Mouse (Mus musculus): ENCODE measurements around the gene Wdr61. TPM values are rescaled to one million over a fixed set of nuclear protein-coding genes. Genes with fewer than 3 reads are reported as not detected.
A peak's percentile ranks its signal among the peaks of the same experiment; 100 is the strongest.

The Wdr61 gene
- polyA plus RNA-seq (2015; fragmentation: Nextera tagmentation; extraction: Ambion mirVana): 90.3 and 101 TPM in 2 replicates

- 2% methylated on average over 26 of the region's 32 CpGs for WGBS
- H3K27me3 ChIP-seq (ENCODE audit: control insufficient read depth, insufficient read depth, low read length): no peaks in the 10 kb centered on the region
- peak within 1 kb of the TSS; percentile 90 for H3K4me3 ChIP-seq (ENCODE audit: low read length)
- peaks cover 19% of the 10 kb centered on the region for H3K4me1 ChIP-seq (ENCODE audit: control insufficient read depth, insufficient read depth, low read length)
- peak within 1 kb of the TSS; percentile 69 for H3K27ac ChIP-seq (ENCODE audit: low read length)
- peaks cover 6% of the 10 kb centered on the region; the same call in 1 of the 2 replicates for H3K36me3 ChIP-seq (ENCODE audit: control insufficient read depth, insufficient read depth)
- no peaks in the 10 kb centered on the region for H3K9me3 ChIP-seq (replicated peaks; ENCODE audit: control insufficient read depth, low read length)
- H3K4me2 ChIP-seq (ENCODE audit: low read depth, low read length): peak within 1 kb of the TSS; percentile 86
- ATAC-seq (replicated peaks; ENCODE audit: extremely low read depth, insufficient read depth, low FRiP score): peak; percentile 99
- H3K9ac ChIP-seq (ENCODE audit: low read length): peak within 1 kb of the TSS; percentile 91
Measured at GRCm38 (mm10) chr9:54733921-54734638, at the start of gene Wdr61. TSS of gene Wdr61 (minus strand) at chr9:54734519.

- peak; percentile 79 for ATAC-seq (replicated peaks; ENCODE audit: extremely low read depth, insufficient read depth, low FRiP score)
- H3K36me3 ChIP-seq (ENCODE audit: control insufficient read depth, insufficient read depth): no peaks in the 10 kb centered on the region
- no peak overlapping the region for H3K4me3 ChIP-seq (ENCODE audit: low read length)
- no peak overlapping the region for H3K27ac ChIP-seq (ENCODE audit: low read length)
- H3K4me2 ChIP-seq (ENCODE audit: low read depth, low read length): no peak overlapping the region
- no peaks in the 10 kb centered on the region for H3K27me3 ChIP-seq (ENCODE audit: control insufficient read depth, insufficient read depth, low read length)
- no peak overlapping the region for H3K9ac ChIP-seq (ENCODE audit: low read length)
- H3K4me1 ChIP-seq (ENCODE audit: control insufficient read depth, insufficient read depth, low read length): peaks cover 4% of the 10 kb centered on the region
- no peaks in the 10 kb centered on the region for H3K9me3 ChIP-seq (replicated peaks; ENCODE audit: control insufficient read depth, low read length)
- 26% methylated on average over 3 of the region's 3 CpGs for WGBS
Measured at GRCm38 (mm10) chr9:54784003-54784402, 49.7 kb upstream of the Wdr61 start.

DNA sequence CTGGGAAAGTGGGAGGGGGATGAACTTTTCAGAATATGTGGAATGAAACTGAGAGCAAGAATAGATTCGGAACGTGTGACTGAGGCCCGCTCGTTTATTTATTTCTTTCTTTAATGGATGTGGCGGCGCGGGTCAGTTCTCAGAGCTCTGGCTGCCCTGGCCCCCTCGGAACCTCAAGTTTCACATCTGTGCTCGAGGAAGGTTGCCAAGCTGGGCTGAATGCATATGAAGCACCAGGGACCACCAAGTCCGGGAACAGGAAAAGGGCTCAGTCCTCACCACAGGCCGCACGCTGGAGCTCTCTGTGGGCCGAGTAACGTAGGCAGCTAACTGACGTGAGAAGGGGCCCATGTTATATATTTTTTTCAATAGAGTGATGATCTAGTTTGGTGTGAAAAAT is 48.2 kb upstream of the Wdr61 start:
- Histone ChIP-seq H3K27me3 (ENCODE audit: control insufficient read depth, insufficient read depth, low read length) (no peaks in the 10 kb centered on the region), H3K9ac (ENCODE audit: low read length) (no peak overlapping the region), H3K27ac (ENCODE audit: low read length) (no peak overlapping the region), H3K4me2 (ENCODE audit: low read depth, low read length) (no peak overlapping the region), H3K4me1 (ENCODE audit: control insufficient read depth, insufficient read depth, low read length) (no peaks in the 10 kb centered on the region), H3K4me3 (ENCODE audit: low read length) (no peak overlapping the region), H3K9me3 (replicated peaks; ENCODE audit: control insufficient read depth, low read length) (no peaks in the 10 kb centered on the region), H3K36me3 (ENCODE audit: control insufficient read depth, insufficient read depth) (no peaks in the 10 kb centered on the region)
- ATAC-seq (replicated peaks; ENCODE audit: extremely low read depth, insufficient read depth, low FRiP score): no peak
- WGBS: 74% methylated on average over 15 of the region's 15 CpGs

- Histone ChIP-seq H3K27me3 (ENCODE audit: control insufficient read depth, insufficient read depth, low read length) (peaks cover 3% of the 10 kb centered on the region; the same call in 1 of the 2 replicates), H3K9me3 (replicated peaks; ENCODE audit: control insufficient read depth, low read length) (no peaks in the 10 kb centered on the region), H3K4me2 (ENCODE audit: low read depth, low read length) (no peak overlapping the region), H3K4me3 (ENCODE audit: low read length) (no peak overlapping the region), H3K36me3 (ENCODE audit: control insufficient read depth, insufficient read depth) (no peaks in the 10 kb centered on the region), H3K9ac (ENCODE audit: low read length) (no peak overlapping the region), H3K4me1 (ENCODE audit: control insufficient read depth, insufficient read depth, low read length) (no peaks in the 10 kb centered on the region), H3K27ac (ENCODE audit: low read length) (no peak overlapping the region)
- ATAC-seq (replicated peaks; ENCODE audit: extremely low read depth, insufficient read depth, low FRiP score): no peak
- 83% methylated on average over 8 of the region's 8 CpGs for WGBS
Measured at GRCm38 (mm10) chr9:54779280-54779679, 45.0 kb upstream of the Wdr61 start.

DNA sequence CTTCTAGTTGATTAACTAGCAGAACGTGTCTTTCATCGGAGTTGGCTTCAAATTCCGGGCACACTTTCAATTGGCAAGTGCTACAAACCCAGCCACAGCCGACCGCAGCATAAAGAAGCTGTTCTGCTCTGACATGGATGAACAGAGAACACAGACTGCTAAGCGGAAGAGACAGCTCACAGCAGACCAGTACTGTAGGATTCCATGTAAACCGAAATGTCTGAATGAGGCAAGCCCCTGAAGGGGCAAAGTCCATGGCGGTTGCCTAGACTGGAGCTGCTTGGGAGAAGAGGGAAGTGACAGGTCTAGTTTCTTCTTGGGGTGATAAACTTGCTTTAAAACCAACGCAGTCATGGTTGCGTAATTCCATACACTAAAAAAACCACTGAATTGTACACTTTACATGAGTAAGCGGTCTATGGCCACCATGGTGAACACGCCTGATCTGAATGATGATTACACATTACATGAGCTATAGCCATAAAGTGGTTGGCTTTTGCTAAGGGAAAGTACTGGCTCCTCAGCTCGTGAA is 42.2 kb upstream of the Wdr61 start:
- Histone ChIP-seq H3K9me3 (replicated peaks; ENCODE audit: control insufficient read depth, low read length) (no peaks in the 10 kb centered on the region), H3K27ac (ENCODE audit: low read length) (no peak overlapping the region), H3K36me3 (ENCODE audit: control insufficient read depth, insufficient read depth) (no peaks in the 10 kb centered on the region), H3K27me3 (ENCODE audit: control insufficient read depth, insufficient read depth, low read length) (peaks cover 3% of the 10 kb centered on the region; the same call in 1 of the 2 replicates), H3K9ac (ENCODE audit: low read length) (no peak overlapping the region), H3K4me2 (ENCODE audit: low read depth, low read length) (no peak overlapping the region), H3K4me1 (ENCODE audit: control insufficient read depth, insufficient read depth, low read length) (peaks cover 11% of the 10 kb centered on the region; the same call in 1 of the 2 replicates), H3K4me3 (ENCODE audit: low read length) (no peak overlapping the region)
- ATAC-seq (replicated peaks; ENCODE audit: extremely low read depth, insufficient read depth, low FRiP score): no peak
- WGBS: 77% methylated on average over 13 of the region's 13 CpGs

GRCm38 (mm10) chr9:54770140-54770780 is 35.9 kb upstream of the Wdr61 start:
- H3K9ac ChIP-seq (ENCODE audit: low read length): no peak overlapping the region
- WGBS: 77% methylated on average over 11 of the region's 11 CpGs
- H3K27me3 ChIP-seq (ENCODE audit: control insufficient read depth, insufficient read depth, low read length): peaks cover 45% of the 10 kb centered on the region
- H3K9me3 ChIP-seq (replicated peaks; ENCODE audit: control insufficient read depth, low read length): no peaks in the 10 kb centered on the region
- peaks cover 18% of the 10 kb centered on the region for H3K4me1 ChIP-seq (ENCODE audit: control insufficient read depth, insufficient read depth, low read length)
- no peak for ATAC-seq (replicated peaks; ENCODE audit: extremely low read depth, insufficient read depth, low FRiP score)
- H3K4me3 ChIP-seq (ENCODE audit: low read length): no peak overlapping the region
- no peak overlapping the region for H3K27ac ChIP-seq (ENCODE audit: low read length)
- no peaks in the 10 kb centered on the region for H3K36me3 ChIP-seq (ENCODE audit: control insufficient read depth, insufficient read depth)
- H3K4me2 ChIP-seq (ENCODE audit: low read depth, low read length): no peak overlapping the region

DNA sequence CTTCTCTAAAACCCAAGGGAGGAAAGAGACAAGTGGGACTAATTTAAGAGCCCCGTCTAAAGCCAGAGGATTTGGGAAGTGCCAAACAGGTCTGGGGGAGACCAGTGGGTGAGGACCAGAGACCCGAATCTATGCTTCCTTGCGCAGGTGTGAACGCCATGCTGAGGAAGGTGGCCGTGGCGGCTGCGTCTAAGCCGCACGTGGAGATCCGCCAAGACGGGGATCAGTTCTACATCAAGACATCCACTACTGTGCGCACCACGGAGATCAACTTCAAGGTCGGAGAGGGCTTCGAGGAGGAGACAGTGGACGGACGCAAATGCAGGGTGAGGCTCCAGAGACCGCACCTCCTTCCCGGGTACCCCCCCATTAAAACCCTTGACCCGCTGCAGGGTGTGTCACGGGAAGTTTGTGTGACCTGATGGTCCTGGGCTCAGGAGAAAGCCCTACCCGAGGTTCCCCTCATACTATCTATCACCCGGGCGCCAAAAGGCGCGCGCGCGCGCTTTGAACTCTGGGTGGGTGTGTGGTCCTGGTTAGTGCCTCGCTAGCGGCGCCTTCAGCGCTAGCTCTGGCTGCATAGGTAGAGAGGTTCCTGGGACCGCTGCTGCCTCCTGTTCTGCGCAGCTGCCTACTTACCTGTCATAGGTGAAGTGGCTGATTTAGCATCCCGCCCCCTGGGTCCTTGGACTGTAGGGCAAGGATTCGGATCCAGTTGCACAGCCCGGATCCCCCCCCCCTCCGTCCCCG is 31.2 kb upstream of the Wdr61 start:
- ATAC-seq (replicated peaks; ENCODE audit: extremely low read depth, insufficient read depth, low FRiP score): no peak
- peak overlapping the region; percentile 67 for H3K4me2 ChIP-seq (ENCODE audit: low read depth, low read length)
- WGBS: under 1% methylated on average over 41 of the region's 41 CpGs
- no peaks in the 10 kb centered on the region for H3K36me3 ChIP-seq (ENCODE audit: control insufficient read depth, insufficient read depth)
- no peak overlapping the region for H3K27ac ChIP-seq (ENCODE audit: low read length)
- peaks cover 76% of the 10 kb centered on the region for H3K27me3 ChIP-seq (ENCODE audit: control insufficient read depth, insufficient read depth, low read length)
- peaks cover 16% of the 10 kb centered on the region for H3K4me1 ChIP-seq (ENCODE audit: control insufficient read depth, insufficient read depth, low read length)
- H3K9ac ChIP-seq (ENCODE audit: low read length): 0 out of 2 replicates have a peak overlapping the region, but pooled peaks have one; percentile 42
- no peaks in the 10 kb centered on the region for H3K9me3 ChIP-seq (replicated peaks; ENCODE audit: control insufficient read depth, low read length)
- peak overlapping the region; percentile 37 for H3K4me3 ChIP-seq (ENCODE audit: low read length)

DNA sequence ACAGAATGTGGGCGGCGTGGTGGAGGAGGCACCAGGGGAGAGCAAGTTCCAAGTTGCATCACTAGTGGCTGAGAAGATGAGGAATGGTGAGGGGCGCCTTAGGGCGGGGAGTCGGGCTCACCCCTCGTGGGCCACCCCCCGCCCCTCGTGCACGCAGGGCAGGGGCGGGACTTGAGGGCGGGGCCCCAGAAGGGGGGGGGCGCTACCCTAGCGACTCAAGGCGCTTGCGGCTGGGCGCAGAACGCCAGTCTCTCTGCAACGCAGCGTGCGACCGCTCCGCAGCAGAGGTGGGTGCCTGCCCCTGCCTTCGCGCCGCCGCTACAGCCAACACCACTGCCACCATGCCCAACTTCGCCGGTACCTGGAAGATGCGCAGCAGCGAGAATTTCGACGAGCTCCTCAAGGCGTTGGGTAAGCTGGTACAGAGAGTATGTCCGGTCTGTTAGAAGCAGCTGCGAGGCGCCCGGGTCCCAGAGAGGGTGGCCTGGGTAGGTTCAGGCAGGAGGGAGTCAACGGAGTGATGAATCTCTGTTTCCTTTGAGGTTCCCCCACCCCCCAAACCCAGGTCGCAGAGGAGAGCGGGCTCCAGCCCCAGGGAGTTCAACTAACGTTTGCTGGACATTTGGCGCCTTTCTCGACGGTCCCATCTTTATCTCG is 30.4 kb upstream of the Wdr61 start, which contains the start of gene Crabp1:
TSS of gene Crabp1 (plus strand) at position 188 of the 657 bp plus-strand sequence.
- Histone ChIP-seq H3K4me3 (ENCODE audit: low read length) (peak within 1 kb of the TSS; percentile 37), H3K9ac (ENCODE audit: low read length) (0 out of 2 replicates have a peak within 1 kb of the TSS, but pooled peaks have one; percentile 14), H3K27me3 (ENCODE audit: control insufficient read depth, insufficient read depth, low read length) (peaks cover 71% of the 10 kb centered on the region), H3K4me1 (ENCODE audit: control insufficient read depth, insufficient read depth, low read length) (peaks cover 16% of the 10 kb centered on the region), H3K4me2 (ENCODE audit: low read depth, low read length) (peak within 1 kb of the TSS; percentile 67), H3K27ac (ENCODE audit: low read length) (no peak within 1 kb of the TSS), H3K9me3 (replicated peaks; ENCODE audit: control insufficient read depth, low read length) (no peaks in the 10 kb centered on the region), H3K36me3 (ENCODE audit: control insufficient read depth, insufficient read depth) (no peaks in the 10 kb centered on the region)
- no peak for ATAC-seq (replicated peaks; ENCODE audit: extremely low read depth, insufficient read depth, low FRiP score)
- WGBS: under 1% methylated on average over 43 of the region's 45 CpGs
